Mouse (Mus musculus) hematopoietic stem cell, adult 5-6 weeks (primary cell): ENCODE results near the gene Lrrc45. TPM values are rescaled to one million over a fixed set of nuclear protein-coding genes. Genes with fewer than 3 reads are reported as not detected.
"Not testable (repeated sequence)": the region's sequence is repeated elsewhere in the genome, so short reads cannot be mapped to it uniquely, and the experiment has no call there.

Source experiments
- ATAC-seq, 2 experiments: fragments of 125-278 bp in 1 of 2; replicated peaks in 1 of 2; 2 replicates each; pipeline ENCODE4 v1.8.0; 2016 to 2017; ENCODE audit warnings: inconsistent platforms in 2 of 2, mild to moderate bottlenecking in 2 of 2, moderate number of reproducible peaks in 2 of 2, low read depth in 1 of 2, moderate TSS enrichment in 1 of 2; ENCODE audit not compliant: low FRiP score in 2 of 2, poor library complexity in 2 of 2, severe bottlenecking in 2 of 2, insufficient read depth in 1 of 2, low TSS enrichment in 1 of 2
- total RNA-seq: library from RNA; stranded (forward); fragments of 172-1452, 232-1000 nt; gene quantifications from 2 replicates; pipeline ENCODE4 v1.2.3, GENCODE M21; 2017

Lrrc45 gene
- total RNA-seq: 34.2 and 34.5 TPM in 2 replicates

GRCm38 (mm10) chr11:120713580-120714518 lies at the start of gene Lrrc45, which contains the start of gene Cenpx:
Lrrc45 (plus strand) TSS chr11:120713925.
Cenpx (minus strand) TSS chr11:120713738.
- ATAC-seq: peak; percentile 94 to 97

DNA sequence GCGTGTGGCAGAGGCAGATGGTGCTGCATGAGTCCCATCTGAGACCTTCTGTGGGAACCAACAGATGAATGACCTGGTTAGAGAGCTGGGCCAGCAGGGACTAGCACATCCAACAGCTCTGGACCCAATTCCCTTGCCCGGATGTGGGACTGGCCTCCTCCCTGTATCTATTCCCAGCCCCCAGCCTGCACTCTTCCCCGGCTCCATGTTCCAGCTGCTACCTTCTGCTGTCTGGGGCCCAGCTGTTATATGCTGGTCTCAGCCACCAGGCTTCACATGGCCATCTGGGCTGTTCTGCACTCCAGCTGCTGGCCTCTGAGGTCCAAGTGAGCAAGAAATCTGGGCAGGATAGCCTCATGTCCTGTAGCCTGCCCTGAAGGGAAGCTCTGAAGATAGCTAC lies 48.3 kb upstream of the Lrrc45 start:
- ATAC-seq: no peak

DNA sequence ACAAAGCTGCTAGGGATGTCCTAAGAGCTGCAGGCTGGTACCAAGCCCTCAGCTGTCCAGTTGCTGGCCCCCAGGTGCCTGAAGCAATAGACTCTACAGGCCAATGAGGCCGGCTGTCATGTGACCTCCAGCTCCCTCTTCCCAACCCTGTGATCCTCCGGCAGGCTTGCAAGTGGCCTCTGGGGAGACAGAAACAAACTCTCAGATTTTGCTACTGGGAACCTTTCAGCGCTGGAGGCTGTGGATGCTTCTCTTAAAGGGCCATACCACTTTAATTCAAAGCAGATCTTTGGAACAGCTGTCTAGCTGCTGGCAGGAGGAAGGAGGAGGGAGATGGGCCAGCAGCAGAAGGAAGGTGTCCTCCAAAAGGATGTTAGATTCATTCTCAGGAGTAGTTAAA lies 47.1 kb upstream of the Lrrc45 start:
- ATAC-seq: no peak

- peak; percentile 86 to 90 for ATAC-seq
These were observed 40.8 kb upstream of the Lrrc45 start, which contains the start of gene Aspscr1 for GRCm38 (mm10) chr11:120672687-120673593. Aspscr1 (plus strand) TSS chr11:120672973.

- ATAC-seq: peak in 1 of 2 experiments; percentile 5; a peak in 2 of 4 replicates
These were observed 40.1 kb upstream of the Lrrc45 start for GRCm38 (mm10) chr11:120673594-120674122.

GRCm38 (mm10) chr11:120675875-120676274 lies 37.9 kb upstream of the Lrrc45 start:
- not testable (repeated sequence) for ATAC-seq

GRCm38 (mm10) chr11:120676951-120677350 lies 36.8 kb upstream of the Lrrc45 start:
- ATAC-seq: no peak

GRCm38 (mm10) chr11:120679909-120680308 lies 33.8 kb upstream of the Lrrc45 start:
- peak; percentile 49 to 76; a peak in 2 of 4 replicates for ATAC-seq

- ATAC-seq: no peak
These were observed 31.0 kb upstream of the Lrrc45 start for GRCm38 (mm10) chr11:120682683-120683082.

DNA sequence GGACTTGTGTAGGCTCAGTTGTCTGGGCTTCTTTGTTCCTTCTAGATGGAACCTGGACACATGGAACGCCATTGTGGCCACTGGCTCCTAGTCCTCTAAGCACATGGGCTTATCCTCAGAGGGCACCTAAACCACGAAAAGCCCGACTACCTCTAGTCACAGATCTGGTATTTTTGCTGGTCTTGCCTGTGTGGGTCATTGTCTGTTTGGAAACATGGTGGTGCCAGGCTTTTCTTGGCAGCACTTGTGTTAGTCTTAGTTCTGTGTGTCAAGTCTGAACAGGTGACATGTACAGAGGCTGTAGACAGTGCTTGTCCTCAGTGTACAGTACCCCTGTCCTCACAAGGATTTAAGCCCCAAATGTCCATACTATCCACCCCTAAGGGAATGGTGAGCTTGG lies 30.2 kb upstream of the Lrrc45 start:
- no peak for ATAC-seq

GRCm38 (mm10) chr11:120684086-120684485 lies 29.6 kb upstream of the Lrrc45 start:
- no peak for ATAC-seq

GRCm38 (mm10) chr11:120684660-120685059 lies 29.1 kb upstream of the Lrrc45 start:
- no peak for ATAC-seq

DNA sequence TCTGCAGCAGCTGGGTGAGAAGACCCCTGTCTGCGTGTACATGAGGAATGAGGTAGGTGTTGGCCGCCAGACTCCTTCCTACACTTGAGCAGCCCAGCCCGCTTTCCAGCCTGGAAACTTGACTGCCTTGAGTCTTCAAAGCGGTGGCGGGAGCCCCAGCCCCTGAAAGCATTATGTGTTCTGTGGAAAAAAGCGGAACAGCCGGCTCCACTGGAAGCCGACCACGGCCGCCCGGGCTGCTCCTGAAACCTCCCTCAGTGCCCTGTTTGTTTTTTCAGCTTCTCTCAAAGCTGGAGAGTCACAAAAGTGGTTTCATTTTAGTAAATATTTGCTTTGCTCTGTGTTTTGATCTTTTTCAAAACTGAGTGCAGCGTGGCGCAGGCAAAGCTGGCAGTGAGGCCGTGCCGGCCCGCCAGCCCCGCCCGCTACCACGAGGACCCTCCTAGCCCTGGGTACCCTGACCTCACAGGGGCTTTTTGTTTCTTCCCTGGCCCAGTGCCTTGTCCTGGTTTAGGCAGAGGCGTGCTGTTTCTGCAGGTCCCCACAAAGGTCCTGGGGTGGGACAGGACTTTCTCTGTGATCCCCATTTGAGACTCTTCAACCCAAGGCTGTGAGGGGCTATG lies 27.0 kb upstream of the Lrrc45 start:
- ATAC-seq: no peak

- ATAC-seq: no peak
These were observed 24.4 kb upstream of the Lrrc45 start for GRCm38 (mm10) chr11:120689365-120689764.

- no peak for ATAC-seq
These were observed 21.2 kb upstream of the Lrrc45 start for GRCm38 (mm10) chr11:120692471-120693011.

GRCm38 (mm10) chr11:120693461-120693860 lies 20.3 kb upstream of the Lrrc45 start:
- ATAC-seq: no peak

GRCm38 (mm10) chr11:120695184-120695583 lies 18.5 kb upstream of the Lrrc45 start:
- no peak for ATAC-seq
